ENCODE assay signal across 9 mouse cellular contexts in genomic region chr9:64769066-64769695, GRCm38 (mm10). TPM values are rescaled to one million over a fixed set of nuclear protein-coding genes. Genes with fewer than 3 reads are reported as not detected.
A peak's percentile ranks its signal among the peaks of the same experiment; 100 is the strongest.
DNase-seq lines count a peak whose midpoint lies in the region; ATAC-seq lines count a peak whose summit lies in the region.
"Had no signal": no experiment of that assay in that cellular context is flagged by ENCODE, and none has a peak within 500 bp of the region (broad histone marks: within the 10 kb centered on the region; RNA-seq: fewer than 3 reads in every experiment).

No protein-coding gene starts in this region.

- no peak overlapping the region for H3K27ac ChIP-seq in midbrain, embryonic 11.5 days (ENCODE audit: low read depth, low read length)
- H3K27ac ChIP-seq in midbrain, embryonic 13.5 days: no peak overlapping the region
- H3K27ac ChIP-seq: limb, embryonic 12.5 days had no signal

- H3K9me3 ChIP-seq in midbrain, embryonic 11.5 days (ENCODE audit: control insufficient read depth, low read length): no peaks in the 10 kb centered on the region
- H3K9me3 ChIP-seq in midbrain, embryonic 13.5 days: no peaks in the 10 kb centered on the region
- H3K9me3 ChIP-seq: limb, embryonic 12.5 days had no signal

- H3K4me1 ChIP-seq in midbrain, embryonic 11.5 days (ENCODE audit: control insufficient read depth, insufficient read depth, low read length): no peaks in the 10 kb centered on the region
- peaks cover 7% of the 10 kb centered on the region for H3K4me1 ChIP-seq in midbrain, embryonic 13.5 days (replicated peaks)
- H3K4me1 ChIP-seq: limb, embryonic 12.5 days had no signal

- H3K36me3 ChIP-seq in midbrain, embryonic 11.5 days (ENCODE audit: control insufficient read depth, insufficient read depth, low read length): no peaks in the 10 kb centered on the region
- no peaks in the 10 kb centered on the region for H3K36me3 ChIP-seq in midbrain, embryonic 13.5 days
- H3K36me3 ChIP-seq: limb, embryonic 12.5 days had no signal

- no peak overlapping the region for H3K4me3 ChIP-seq in midbrain, embryonic 11.5 days (ENCODE audit: low read depth, low read length)
- H3K4me3 ChIP-seq in midbrain, embryonic 13.5 days (replicated peaks): no peak overlapping the region
- H3K4me3 ChIP-seq: limb, embryonic 12.5 days had no signal

- no peak overlapping the region for H3K4me2 ChIP-seq in midbrain, embryonic 11.5 days
- H3K4me2 ChIP-seq in midbrain, embryonic 13.5 days (replicated peaks): no peak overlapping the region
- H3K4me2 ChIP-seq: limb, embryonic 12.5 days had no signal

- intact Hi-C loops in gastrocnemius, postnatal 14 days (cut with DNase I; ENCODE audit: low total_unique reads): no loop called here

- ATAC-seq in midbrain, embryonic 11.5 days (ENCODE audit: low FRiP score): no peak
- ATAC-seq in midbrain, embryonic 13.5 days: no peak
- no peak; the same call in 1 of the 2 replicates for ATAC-seq in frontal cortex, adult (ENCODE audit: low TSS enrichment)

- peak; percentile 34 for DNase-seq in gastrocnemius, adult 18-20 months (ENCODE audit: low spot score)
- no peak for DNase-seq in gastrocnemius, postnatal 14 days
- peak; percentile 91 for DNase-seq in midbrain, embryonic 11.5 days (ENCODE audit: low spot score, missing footprints)
- DNase-seq in adrenal gland, postnatal 36 days: peak; percentile 23 to 61
- DNase-seq in forelimb bud, embryonic 11.5 days (ENCODE audit: low read depth, low spot score): peak; percentile 46
- DNase-seq in mesoderm, embryonic 11.5 days (ENCODE audit: low read depth, low spot score): peak; percentile 58

- WGBS in midbrain, embryonic 11.5 days: 48% methylated on average over 9 of the region's 9 CpGs
- WGBS in midbrain, embryonic 13.5 days: 49% methylated on average over 9 of the region's 9 CpGs

- no peak overlapping the region for H3K9ac ChIP-seq in midbrain, embryonic 11.5 days (ENCODE audit: low read length)
- no peak overlapping the region for H3K9ac ChIP-seq in midbrain, embryonic 13.5 days (replicated peaks)
- H3K9ac ChIP-seq: limb, embryonic 12.5 days had no signal

- H3K27me3 ChIP-seq in midbrain, embryonic 11.5 days (ENCODE audit: control insufficient read depth, insufficient read depth, low read length): no peaks in the 10 kb centered on the region
- H3K27me3 ChIP-seq in midbrain, embryonic 13.5 days: no peaks in the 10 kb centered on the region
- H3K27me3 ChIP-seq: limb, embryonic 12.5 days had no signal

RNA-seq across cellular contexts. Expression of gene Rab11a, which starts 31.6 kb away (rescaled TPM):
- total RNA-seq in gastrocnemius, adult 18-20 months (2021): 10 to 100 TPM; 93.9 to 96.6 TPM
- 100 to 1,000 TPM; 116 to 134 TPM for total RNA-seq in gastrocnemius, postnatal 14 days (2021)
- 300 and 312 TPM in 2 replicates for polyA plus RNA-seq in midbrain, embryonic 11.5 days (2014; fragmentation: Nextera tagmentation; extraction: Ambion mirVana)
- polyA plus RNA-seq in midbrain, embryonic 13.5 days (2015; fragmentation: Nextera tagmentation; extraction: Ambion mirVana): 378 and 397 TPM in 2 replicates
- total RNA-seq in adrenal gland, postnatal 36 days (2021): 100 to 1,000 TPM; 266 to 324 TPM

RNA-seq across cellular contexts. Expression of gene Dennd4a, which starts 42.0 kb away (rescaled TPM):
- 1 to 10 TPM; 1.6 to 2.5 TPM for total RNA-seq in gastrocnemius, adult 18-20 months (2021)
- total RNA-seq in gastrocnemius, postnatal 14 days (2021): 1 to 10 TPM; 5.0 to 6.4 TPM
- polyA plus RNA-seq in midbrain, embryonic 11.5 days (2014; fragmentation: Nextera tagmentation; extraction: Ambion mirVana): 8.4 and 8.9 TPM in 2 replicates
- 9.7 and 10.4 TPM in 2 replicates for polyA plus RNA-seq in midbrain, embryonic 13.5 days (2015; fragmentation: Nextera tagmentation; extraction: Ambion mirVana)
- total RNA-seq in adrenal gland, postnatal 36 days (2021): 10 to 100 TPM; 18.1 to 19.9 TPM
